Mouse (Mus musculus): ENCODE data around the gene Crbn.

DNA sequence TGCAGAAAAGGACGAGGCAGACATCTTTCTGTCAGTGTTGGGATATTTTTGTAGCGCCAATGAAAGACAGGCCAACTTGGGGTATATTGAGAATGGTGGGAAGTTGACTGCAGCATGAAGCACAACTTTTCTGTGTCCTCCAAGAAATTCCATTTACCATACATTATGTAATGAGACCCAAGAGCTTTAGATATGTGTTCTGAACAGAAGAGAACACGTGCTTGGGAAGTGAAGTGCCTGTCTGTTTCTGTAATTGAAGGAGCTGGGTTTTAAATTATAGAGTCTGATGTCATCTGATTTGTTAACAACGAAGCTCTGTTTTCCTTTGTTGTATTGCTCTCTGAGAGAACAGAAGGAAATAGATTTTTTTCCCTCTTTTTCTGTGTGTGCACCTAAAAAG lies 29.8 kb downstream of the Crbn start:
- TF ChIP-seq EP300 (optimal IDR thresholded peaks at IDR 0.05) = no peak
- no peak for TF ChIP-seq CTCF (IDR thresholded peaks at IDR 0.05; ENCODE audit: low read depth)
